Mouse (Mus musculus) olfactory bulb, adult 2 months (tissue): ENCODE measurements at regions not wholly inside any gene's neighbourhood (a gene's known extent, or its start where the extent isn't known, plus 50 kb on each side); places are given as distances from the start of the nearest gene placed in this dataset.
"Not testable (repeated sequence)": the region's sequence is repeated elsewhere in the genome, so short reads cannot be mapped to it uniquely, and the experiment has no call there.

Experiments used
- H3K27ac ChIP-seq: fragments of 200-500 bp; 2 replicates; pipeline ENCODE4 v1.5.1; 2012; ENCODE audit warnings: low read depth, low read length; ENCODE audit not compliant: insufficient read depth
- H3K4me1 ChIP-seq: fragments of 200-500 bp; 2 replicates; pipeline ENCODE4 v1.6.1; 2012; ENCODE audit warnings: low read length; ENCODE audit not compliant: control insufficient read depth, insufficient read depth
- H3K4me3 ChIP-seq: fragments of 200-500 bp; 2 replicates; pipeline ENCODE4 v1.5.1; 2012; ENCODE audit warnings: mild to moderate bottlenecking, low read depth, low read length, moderate library complexity; ENCODE audit not compliant: insufficient read depth
- CTCF ChIP-seq: fragments of 200-500 bp; IDR thresholded peaks from 2 replicates; pipeline ENCODE4 v1.5.1; 2012; ENCODE audit warnings: low read depth, mild to moderate bottlenecking, low read length, moderate library complexity; ENCODE audit not compliant: insufficient read depth
- POLR2A ChIP-seq: fragments of 200-500 bp; IDR thresholded peaks from 2 replicates; pipeline ENCODE4 v1.6.1; 2012; ENCODE audit warnings: mild to moderate bottlenecking, low read depth, low read length, moderate library complexity; ENCODE audit not compliant: insufficient read depth
- WGBS: fragments of 180-500 bp; shearing (Covaris S2); methylation state at CpG from one replicate; pipeline ENCODE4 v1.1.7; 2018; 5-methylcytosine and 5-hydroxymethylcytosine counted together

DNA sequence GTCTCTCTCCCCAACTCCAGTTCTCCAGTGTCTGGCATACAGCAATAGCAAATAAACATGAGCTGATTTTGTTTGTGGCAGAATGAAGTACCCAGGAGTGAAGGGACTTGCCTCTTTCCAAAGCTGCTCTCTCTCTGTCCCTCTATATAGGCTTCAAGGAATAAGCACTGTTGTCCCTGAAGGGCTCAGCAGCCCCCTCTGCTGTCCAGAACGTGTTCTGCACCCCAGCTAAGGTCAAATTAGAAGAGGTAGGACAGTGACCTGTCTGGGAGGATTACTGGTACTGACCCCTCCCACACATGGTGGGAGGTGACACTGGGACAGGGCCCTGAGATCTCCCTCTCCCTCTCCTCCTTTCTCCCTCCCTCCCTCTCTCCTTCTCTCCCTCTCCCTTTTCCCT lies 65.7 kb upstream of the Col1a1 start:
- Histone ChIP-seq H3K27ac (no peak overlapping the region), H3K4me3 (no peak overlapping the region), H3K4me1 (peaks cover 21% of the 10 kb centered on the region)
- WGBS = 4% methylated on average over 1 of the region's 1 CpGs
- TF ChIP-seq POLR2A (no peak), CTCF (no peak)

DNA sequence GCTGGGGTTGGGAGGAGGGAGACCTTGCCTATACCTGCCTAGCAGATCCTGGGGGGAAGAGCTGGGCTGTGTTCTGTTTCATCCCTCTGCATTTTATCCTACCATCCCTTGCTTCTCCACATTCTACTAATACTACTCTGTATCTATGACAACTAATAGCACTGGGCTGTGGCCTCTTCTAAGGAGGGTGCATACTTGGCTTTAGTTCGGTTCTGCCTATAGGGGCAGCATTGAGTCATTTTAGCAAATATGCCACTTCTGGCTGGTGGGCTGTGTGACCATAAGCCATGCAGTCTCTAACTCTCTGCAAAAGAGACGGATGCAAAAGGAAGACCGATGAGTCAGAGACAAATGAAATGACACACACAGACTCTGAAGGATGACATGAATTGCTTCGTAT lies 66.2 kb upstream of the Col1a1 start:
- H3K27ac ChIP-seq, H3K4me3 ChIP-seq: not testable (repeated sequence)
- 30% methylated on average over 4 of the region's 4 CpGs for WGBS
- H3K4me1 ChIP-seq = peaks cover 19% of the 10 kb centered on the region

DNA sequence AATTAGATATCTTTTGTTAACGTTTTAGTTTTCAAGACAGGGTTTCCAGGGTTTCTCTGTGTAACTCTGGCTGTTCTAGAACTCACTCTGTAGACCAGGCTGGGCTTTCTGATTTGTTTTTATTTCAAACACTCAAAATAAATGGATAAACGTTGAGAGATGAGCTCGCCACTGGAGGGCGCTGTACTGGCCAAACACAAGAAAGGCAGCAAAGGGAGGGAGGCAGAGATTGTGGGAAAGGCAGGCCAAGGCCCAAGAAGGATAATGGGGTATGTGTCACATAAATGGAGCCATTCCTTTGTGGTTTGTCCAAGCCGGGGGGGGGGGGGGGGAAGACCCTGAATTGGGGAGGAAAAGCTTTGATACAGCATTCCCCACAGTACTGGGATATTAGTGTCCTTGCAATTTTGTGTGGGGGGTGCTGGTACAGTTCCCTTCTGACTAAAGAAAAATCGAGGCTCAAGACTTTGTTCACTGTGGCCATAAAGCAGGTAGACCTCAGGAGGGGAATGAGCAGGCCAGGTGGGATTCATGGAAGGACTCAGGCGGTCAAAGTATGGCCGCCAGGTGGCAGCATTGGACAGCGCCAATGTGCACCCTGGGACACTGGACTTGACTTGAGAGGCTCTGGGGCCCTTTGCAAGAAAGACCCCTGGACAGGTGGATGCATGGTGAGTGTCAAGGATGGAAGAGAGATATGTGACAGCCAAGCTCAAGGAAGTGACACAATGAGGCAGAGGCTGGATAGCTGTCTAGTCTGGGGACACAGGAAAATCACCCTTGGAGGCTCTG lies 69.7 kb upstream of the Col1a1 start:
- TF ChIP-seq POLR2A (no peak), CTCF (peak; percentile 85)
- Histone ChIP-seq H3K4me3 (no peak overlapping the region), H3K27ac (no peak overlapping the region), H3K4me1 (peaks cover 2% of the 10 kb centered on the region; the same call in 1 of the 2 replicates)
- 10% methylated on average over 9 of the region's 9 CpGs for WGBS

DNA sequence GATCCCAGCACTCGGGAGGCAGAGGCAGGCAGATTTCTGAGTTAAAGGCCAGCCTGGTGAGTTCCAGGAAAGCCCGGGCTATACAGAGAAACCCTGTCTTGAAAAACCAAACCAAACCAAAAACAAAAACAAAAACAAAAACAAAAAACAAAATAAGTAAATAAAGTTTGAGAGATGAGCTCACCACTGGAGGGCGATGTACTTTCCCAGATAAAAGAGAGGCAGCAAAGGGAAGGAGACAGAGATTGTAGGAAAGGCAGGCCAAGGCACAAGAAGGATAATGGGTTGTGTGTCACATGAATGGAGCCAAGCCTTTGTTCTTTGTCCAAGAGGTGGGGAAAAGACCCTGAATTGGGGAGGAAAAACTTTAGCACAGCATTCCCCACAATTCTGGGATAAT lies 67.6 kb upstream of the Tmem92 start:
- Histone ChIP-seq H3K4me3 (no peak overlapping the region), H3K4me1 (no peaks in the 10 kb centered on the region), H3K27ac (no peak overlapping the region)
- TF ChIP-seq POLR2A = no peak
- no peak for TF ChIP-seq CTCF
- 95% methylated on average over 3 of the region's 3 CpGs for whole genome bisulfite sequencing

DNA sequence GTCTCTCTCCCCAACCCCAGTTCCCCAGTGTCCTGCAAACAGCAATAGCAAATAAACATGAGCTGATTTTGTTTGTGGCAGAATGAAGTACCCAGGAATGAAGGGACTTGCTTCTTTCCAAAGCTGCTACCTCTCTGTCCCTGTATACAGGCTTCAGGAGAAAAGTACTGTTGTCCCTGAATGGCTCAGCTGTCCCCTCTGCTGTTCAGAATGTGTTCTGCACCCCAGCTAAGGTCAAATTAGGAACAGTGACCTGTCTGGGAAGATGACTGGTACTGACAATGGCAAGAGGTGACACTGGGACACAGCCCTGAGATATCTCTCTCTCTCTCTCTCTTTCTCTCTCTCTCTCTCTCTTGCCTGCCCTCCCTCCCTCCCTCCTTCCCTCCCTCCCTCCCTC lies 56.6 kb upstream of the Tmem92 start:
- H3K4me3 ChIP-seq = no peak overlapping the region
- H3K4me1 ChIP-seq = no peaks in the 10 kb centered on the region
- no peak overlapping the region for H3K27ac ChIP-seq
- no peak for TF ChIP-seq CTCF
- no peak for TF ChIP-seq POLR2A

DNA sequence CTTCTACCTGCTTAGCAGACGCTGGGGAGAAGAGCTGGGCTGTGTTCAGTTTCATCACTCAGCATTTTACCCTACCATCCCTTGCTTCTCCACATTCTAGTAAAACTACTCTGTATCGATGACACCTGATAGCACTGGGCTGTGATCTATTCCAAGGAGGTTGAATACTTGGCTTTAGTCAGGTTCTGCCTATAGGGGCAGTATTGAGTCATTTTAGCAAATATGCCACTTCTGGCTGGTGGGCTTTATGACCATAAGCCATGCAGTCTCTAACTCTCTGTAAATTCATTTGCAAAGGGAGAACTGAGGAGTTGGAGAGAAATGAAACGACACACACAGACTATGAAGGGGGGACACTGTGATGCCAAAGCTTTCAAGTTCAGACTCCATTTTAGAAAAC lies 55.6 kb upstream of the Tmem92 start:
- H3K27ac ChIP-seq = no peak overlapping the region
- TF ChIP-seq POLR2A (no peak), CTCF (no peak)
- 75% methylated on average over 3 of the region's 3 CpGs for WGBS
- H3K4me1 ChIP-seq = no peaks in the 10 kb centered on the region
- no peak overlapping the region for H3K4me3 ChIP-seq

DNA sequence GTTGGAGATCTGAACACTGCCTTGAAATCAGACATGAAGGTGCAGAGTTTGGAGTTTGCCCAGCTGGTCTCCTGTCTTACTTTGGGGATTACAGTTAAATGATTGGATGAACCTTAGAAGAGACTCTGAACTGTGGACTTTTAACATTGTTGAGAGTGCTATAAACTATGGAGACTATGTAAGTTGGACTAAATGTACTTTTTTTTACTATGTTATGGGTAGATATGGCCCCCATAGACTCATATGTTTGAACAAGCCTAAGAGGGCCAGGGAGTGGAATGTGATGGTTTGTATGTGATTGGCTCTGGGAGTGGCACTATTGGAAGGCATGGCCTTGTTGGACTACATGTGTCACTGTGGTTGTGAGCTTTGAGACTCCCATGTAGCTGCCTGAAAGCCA lies 53.8 kb upstream of the Tmem92 start:
- no peak for TF ChIP-seq POLR2A
- no peak for TF ChIP-seq CTCF
- Histone ChIP-seq H3K4me3 (no peak overlapping the region), H3K4me1 (no peaks in the 10 kb centered on the region), H3K27ac (no peak overlapping the region)

DNA sequence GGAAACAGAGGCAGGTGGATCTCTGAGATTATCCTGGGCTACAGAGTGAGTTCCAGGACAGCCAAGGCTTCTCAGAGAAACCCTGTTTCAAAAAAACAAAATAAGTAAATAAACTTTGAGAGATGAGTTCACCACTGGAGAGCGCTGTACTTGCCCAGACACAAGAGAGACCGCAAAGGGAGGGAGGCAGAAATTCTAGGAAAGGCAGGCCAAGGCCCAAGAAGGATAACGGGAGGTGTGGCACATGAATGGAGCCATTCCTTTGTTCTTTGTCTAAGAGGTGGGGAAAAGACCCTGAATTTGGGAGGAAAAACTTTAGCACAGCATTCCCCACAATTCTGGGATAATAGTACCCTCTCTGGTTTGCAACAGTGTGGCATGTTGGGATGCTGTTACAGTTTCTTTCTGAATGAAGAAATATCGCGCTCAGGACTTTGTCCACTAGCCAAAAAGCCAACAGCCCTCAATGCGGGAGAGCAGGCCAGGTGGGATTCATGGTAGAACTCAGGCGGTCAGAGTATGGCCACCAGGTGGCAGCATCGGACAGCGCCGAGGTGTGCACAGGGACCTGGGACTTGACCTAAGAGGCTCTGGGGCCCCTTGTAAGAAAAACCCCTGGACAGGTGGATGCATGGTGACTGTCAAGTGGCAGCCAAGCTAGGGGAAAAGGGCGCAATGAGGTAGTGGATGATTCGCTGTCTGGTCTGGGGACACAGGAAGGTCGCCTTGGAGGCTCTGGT lies 49.9 kb upstream of the Tmem92 start:
- Histone ChIP-seq H3K4me3 (no peak overlapping the region), H3K4me1 (no peaks in the 10 kb centered on the region), H3K27ac (no peak overlapping the region)
- TF ChIP-seq CTCF = peak; percentile 66; the same call in 1 of the 2 replicates
- no peak for TF ChIP-seq POLR2A
- 32% methylated on average over 13 of the region's 13 CpGs for WGBS
